Mouse (Mus musculus): Measurements from ENCODE around the gene Rcn3.

- TF ChIP-seq GATA1 (IDR thresholded peaks at IDR 0.05; ENCODE audit: low read length) (no peak), TAL1 (IDR thresholded peaks at IDR 0.05; ENCODE audit: low read length) (no peak)
Measured at GRCm38 (mm10) chr7:45111940-45112339, 19.9 kb upstream of the Rcn3 start.

Data from erythroblast, embryonic 14.5 days (primary cell).